Mouse (Mus musculus) C3H10T1/2 (cell line): ENCODE results near the gene Osbpl11. TPM values are rescaled to one million over a fixed set of nuclear protein-coding genes. Genes with fewer than 3 reads are reported as not detected.

ENCODE experiments used
- polyA plus RNA-seq, 2 experiments: library from polyadenylated mRNA; unstranded; fragments of >200 nt; fragmentation: generic; extraction: Trizol; gene quantifications; one replicate each; pipeline ENCODE4 v1.2.1; 2012; ENCODE audit warnings: missing spikeins in 2 of 2

The Osbpl11 gene
- 1 to 10 TPM in 1 of 2 experiments, under 1 TPM in 1; 0.62 to 6.5 TPM for polyA plus RNA-seq

DNA sequence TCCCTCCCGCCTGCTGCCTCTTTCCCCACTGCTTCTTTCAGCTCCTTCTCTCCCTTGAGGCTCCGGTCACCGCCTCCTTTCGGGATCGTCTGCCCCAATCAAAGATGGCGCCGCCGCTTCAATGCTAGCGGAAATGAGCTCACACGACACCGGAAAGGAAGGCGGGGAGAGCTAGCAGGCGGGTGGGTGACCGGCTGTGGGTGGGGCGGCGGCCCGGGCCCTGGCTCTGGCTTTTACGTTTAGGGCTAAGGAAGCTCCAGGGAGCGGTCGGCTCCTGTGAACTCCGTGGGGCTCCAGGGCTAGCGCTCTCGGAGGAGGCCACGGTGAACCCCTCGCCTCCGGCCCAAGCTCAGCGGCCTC, at the start of gene Osbpl11:
Gene Osbpl11, plus strand, starts transcription at position 171 of the 360 bp plus-strand sequence.

GRCm38 (mm10) chr16:33251194-33252051, 66.6 kb downstream of the Osbpl11 start, which contains the start of gene Snx4:
TSS of gene Snx4 (plus strand) at chr16:33251442.

Other genes with a start within 250 kb of the Osbpl11 start
- 1 to 10 TPM in 1 of 2 experiments, under 1 TPM in 1; 0.21 to 1.5 TPM for gene Iqcg, start 128.9 kb upstream of the Osbpl11 start, polyA plus RNA-seq
- gene Rpl35a, start 128.6 kb upstream of the Osbpl11 start, polyA plus RNA-seq, result 1,000 to 10,000 TPM; 2,260 to 3,143 TPM
- under 1 TPM; 0.07 to 0.59 TPM for gene Lmln, start 122.5 kb upstream of the Osbpl11 start, polyA plus RNA-seq
- gene Snx4, start 66.4 kb downstream of the Osbpl11 start, polyA plus RNA-seq, result 10 to 100 TPM in 1 of 2 experiments, 1 to 10 TPM in 1; 2.4 to 28.8 TPM
- 1 to 10 TPM in 1 of 2 experiments, under 1 TPM in 1; 0.44 to 5.0 TPM for gene Zfp148, start 195.8 kb downstream of the Osbpl11 start, polyA plus RNA-seq